Mouse (Mus musculus) brain, embryonic 14.5 days (tissue): ENCODE data around the gene Srsf5. TPM values are rescaled to one million over a fixed set of nuclear protein-coding genes. Genes with fewer than 3 reads are reported as not detected.

Experiments
- DNase-seq: peaks from one replicate; pipeline ENCODE4 v3.0.0-alpha.2; 2011; ENCODE audit warnings: low read depth
- CTCF ChIP-seq: fragments of 200-500 bp; IDR thresholded peaks from 2 replicates; pipeline ENCODE4 v1.5.1; 2012; ENCODE audit warnings: inconsistent platforms, mild to moderate bottlenecking, moderate library complexity, borderline replicate concordance; ENCODE audit not compliant: insufficient read depth, insufficient read length; ENCODE audit errors: extremely low read depth
- POLR2A ChIP-seq: fragments of 200-500 bp; IDR thresholded peaks from 2 replicates; pipeline ENCODE4 v1.6.1; 2012; ENCODE audit warnings: mild to moderate bottlenecking, inconsistent platforms, borderline replicate concordance; ENCODE audit not compliant: poor library complexity, insufficient read depth, insufficient read length, severe bottlenecking; ENCODE audit errors: extremely low read depth
- polyA plus RNA-seq: library from polyadenylated mRNA; depleted of rRNA; stranded (reverse); fragments of >200 nt; gene quantifications from 2 replicates; pipeline ENCODE4 v1.2.3, GENCODE M21; 2012

The Srsf5 gene
- polyA plus RNA-seq, 1 experiment: 544 TPM

GRCm38 (mm10) chr12:80952526-80952925 is 7.2 kb downstream of the Srsf5 start:
- no peak for TF ChIP-seq POLR2A
- no peak for TF ChIP-seq CTCF

GRCm38 (mm10) chr12:80956039-80956438 is 10.7 kb downstream of the Srsf5 start:
- TF ChIP-seq POLR2A (no peak), CTCF (no peak)
- no peak for DNase-seq

More at GRCm38 (mm10) chr12:80952526-80952925, 7.2 kb downstream of the Srsf5 start:
- no peak for DNase-seq

- TF ChIP-seq CTCF: no peak
- TF ChIP-seq POLR2A: no peak
Observed at GRCm38 (mm10) chr12:80957961-80958360, 12.7 kb downstream of the Srsf5 start.

GRCm38 (mm10) chr12:80962566-80962965 is 17.3 kb downstream of the Srsf5 start:
- TF ChIP-seq CTCF (no peak), POLR2A (no peak)
- no peak for DNase-seq

More at GRCm38 (mm10) chr12:80957961-80958360, 12.7 kb downstream of the Srsf5 start:
- DNase-seq: no peak

GRCm38 (mm10) chr12:80966059-80966838 is 20.9 kb downstream of the Srsf5 start:
- TF ChIP-seq CTCF: no peak
- TF ChIP-seq POLR2A: no peak
- no peak for DNase-seq

GRCm38 (mm10) chr12:80967918-80968317 is 22.6 kb downstream of the Srsf5 start:
- no peak for TF ChIP-seq POLR2A
- TF ChIP-seq CTCF: no peak
- DNase-seq: no peak

GRCm38 (mm10) chr12:80968605-80969004 is 23.3 kb downstream of the Srsf5 start, which contains the start of gene Slc10a1:
Slc10a1 (minus strand) TSS chr12:80968705.
- DNase-seq: no peak
- TF ChIP-seq CTCF: no peak
- no peak for TF ChIP-seq POLR2A

GRCm38 (mm10) chr12:80970181-80970705 is 24.9 kb downstream of the Srsf5 start:
- DNase-seq: no peak
- TF ChIP-seq CTCF (no peak), POLR2A (no peak)

GRCm38 (mm10) chr12:80971756-80972155 is 26.5 kb downstream of the Srsf5 start:
- TF ChIP-seq POLR2A: no peak
- no peak for TF ChIP-seq CTCF
- no peak for DNase-seq

- TF ChIP-seq POLR2A (no peak), CTCF (no peak)
- no peak for DNase-seq
Observed at GRCm38 (mm10) chr12:80975939-80976671, 30.8 kb downstream of the Srsf5 start.

GRCm38 (mm10) chr12:80982326-80982725 is 37.0 kb downstream of the Srsf5 start:
- TF ChIP-seq POLR2A (no peak), CTCF (peak; percentile 98)
- peak; percentile 78 for DNase-seq
